Mouse (Mus musculus) liver, postnatal 0 days (tissue): ENCODE results near the gene Shroom1. TPM values are rescaled to one million over a fixed set of nuclear protein-coding genes. Genes with fewer than 3 reads are reported as not detected.

Source experiments
- ATAC-seq: fragments of 200-750 bp; cut with Nextera tagmentation; 2 replicates; pipeline ENCODE4 v1.8.0; 2017; ENCODE audit warnings: mild to moderate bottlenecking, moderate library complexity
- DNase-seq: peaks from one replicate; pipeline ENCODE4 v3.0.0-alpha.2; 2016
- H3K27ac ChIP-seq: fragments of 300-500 bp; sonication (generic); 2 replicates; pipeline ENCODE4 v1.5.1; 2014; ENCODE audit warnings: antibody characterized with exemption, moderate library complexity, mild to moderate bottlenecking, low read depth
- H3K27me3 ChIP-seq: fragments of 300-500 bp; sonication (generic); 2 replicates; pipeline ENCODE4 v1.6.1; 2014; ENCODE audit warnings: low read length, control low read depth, mixed read lengths; ENCODE audit not compliant: insufficient read depth
- H3K36me3 ChIP-seq: fragments of 300-500 bp; sonication (generic); replicated peaks from 2 replicates; pipeline ENCODE4 v1.6.1; 2014; ENCODE audit warnings: mild to moderate bottlenecking, control low read depth, low read length, moderate library complexity, mixed read lengths; ENCODE audit not compliant: insufficient read depth
- H3K4me1 ChIP-seq: fragments of 300-500 bp; sonication (generic); 2 replicates; pipeline ENCODE4 v1.6.1; 2014; ENCODE audit warnings: antibody characterized with exemption, mild to moderate bottlenecking, control low read depth; ENCODE audit not compliant: insufficient read depth
- H3K4me2 ChIP-seq: fragments of 300-500 bp; sonication (generic); 2 replicates; pipeline ENCODE4 v1.6.1; 2014; ENCODE audit warnings: low read depth, mild to moderate bottlenecking, low read length, moderate library complexity, mixed read lengths
- H3K4me3 ChIP-seq: fragments of 300-500 bp; sonication (generic); 2 replicates; pipeline ENCODE4 v1.5.1; 2014; ENCODE audit warnings: low read depth, low read length
- H3K9ac ChIP-seq: fragments of 300-500 bp; sonication (generic); replicated peaks from 2 replicates; pipeline ENCODE4 v1.6.1; 2014; ENCODE audit warnings: mild to moderate bottlenecking, moderate library complexity
- H3K9me3 ChIP-seq: fragments of 300-500 bp; sonication (generic); 2 replicates; pipeline ENCODE4 v1.6.1; 2016; ENCODE audit warnings: mild to moderate bottlenecking, control low read depth, low read length, mixed read lengths
- CTCF ChIP-seq: sonication (generic); IDR thresholded peaks from 2 replicates; pipeline ENCODE4 v1.5.1; 2016; ENCODE audit warnings: antibody characterized with exemption, low read depth
- EP300 ChIP-seq: IDR thresholded peaks from 2 replicates; pipeline ENCODE4 v1.6.1; 2016; ENCODE audit warnings: antibody characterized with exemption, low read depth, mild to moderate bottlenecking
- WGBS: fragments of 180-500 bp; shearing (Covaris S2); extraction: QIAGEN DNeasy Blood & Tissue Kit; methylation state at CpG from one replicate; pipeline ENCODE4 v1.1.7; 2014; ENCODE audit not compliant: insufficient replicate concordance; 5-methylcytosine and 5-hydroxymethylcytosine counted together
- microRNA-seq: library from miRNA; unstranded; fragments of <30 nt; microRNA quantifications from one replicate; pipeline ENCODE4, GENCODE M21; 2016
- polyA plus RNA-seq: library from polyadenylated mRNA; unstranded; fragments of >200 nt; fragmentation: Nextera tagmentation; extraction: Ambion mirVana; gene quantifications from 2 replicates; pipeline ENCODE4 v1.2.1, GENCODE M21; 2015

Shroom1 gene
- polyA plus RNA-seq, 1 experiment from 2014 or later, result 5.5 TPM

- no peak overlapping the region for H3K27ac ChIP-seq
- TF ChIP-seq EP300, result no peak
- no peak for TF ChIP-seq CTCF
- H3K9ac ChIP-seq, result no peak overlapping the region
- H3K4me1 ChIP-seq, result no peaks in the 10 kb centered on the region
- no peaks in the 10 kb centered on the region for H3K9me3 ChIP-seq
- no peaks in the 10 kb centered on the region for H3K36me3 ChIP-seq
- no peak overlapping the region for H3K4me3 ChIP-seq
- H3K27me3 ChIP-seq, result no peaks in the 10 kb centered on the region
- no peak for ATAC-seq
- no peak overlapping the region for H3K4me2 ChIP-seq
- DNase-seq, result no peak
- 77% methylated on average over 5 of the region's 5 CpGs for WGBS
Measured at GRCm38 (mm10) chr11:53505026-53505663, 48.1 kb downstream of the Shroom1 start.

- no peak overlapping the region for H3K27ac ChIP-seq
- ATAC-seq, result no peak
- 81% methylated on average over 9 of the region's 9 CpGs for WGBS
- H3K4me3 ChIP-seq, result no peak overlapping the region
- H3K4me1 ChIP-seq, result no peaks in the 10 kb centered on the region
- no peak for DNase-seq
- no peaks in the 10 kb centered on the region for H3K27me3 ChIP-seq
- no peak for TF ChIP-seq CTCF
- no peak for TF ChIP-seq EP300
- H3K36me3 ChIP-seq, result no peaks in the 10 kb centered on the region
- H3K9me3 ChIP-seq, result no peaks in the 10 kb centered on the region
- H3K4me2 ChIP-seq, result no peak overlapping the region
- H3K9ac ChIP-seq, result no peak overlapping the region
Measured at GRCm38 (mm10) chr11:53507098-53507805, 50.2 kb downstream of the Shroom1 start.

- Histone ChIP-seq H3K27me3 (no peaks in the 10 kb centered on the region), H3K27ac (no peak overlapping the region), H3K4me1 (no peaks in the 10 kb centered on the region), H3K9ac (no peak overlapping the region), H3K9me3 (no peaks in the 10 kb centered on the region), H3K4me3 (no peak overlapping the region), H3K4me2 (no peak overlapping the region), H3K36me3 (no peaks in the 10 kb centered on the region)
- 54% methylated on average over 7 of the region's 7 CpGs for WGBS
- TF ChIP-seq CTCF (no peak), EP300 (no peak)
- DNase-seq (no peak), ATAC-seq (no peak)
Measured at GRCm38 (mm10) chr11:53508152-53508551, 51.1 kb downstream of the Shroom1 start.

GRCm38 (mm10) chr11:53508591-53508990, 51.6 kb downstream of the Shroom1 start:
- H3K4me1 ChIP-seq, result no peaks in the 10 kb centered on the region
- H3K4me3 ChIP-seq, result no peak overlapping the region
- no peak for TF ChIP-seq CTCF
- TF ChIP-seq EP300, result no peak
- ATAC-seq (no peak), DNase-seq (no peak)
- no peak overlapping the region for H3K9ac ChIP-seq
- no peaks in the 10 kb centered on the region for H3K36me3 ChIP-seq
- H3K27me3 ChIP-seq, result no peaks in the 10 kb centered on the region
- no peak overlapping the region for H3K27ac ChIP-seq
- H3K4me2 ChIP-seq, result no peak overlapping the region
- WGBS, result 60% methylated on average over 3 of the region's 3 CpGs
- H3K9me3 ChIP-seq, result no peaks in the 10 kb centered on the region

- DNase-seq (no peak), ATAC-seq (no peak)
- Histone ChIP-seq H3K4me3 (no peak overlapping the region), H3K27ac (no peak overlapping the region), H3K27me3 (no peaks in the 10 kb centered on the region), H3K36me3 (no peaks in the 10 kb centered on the region), H3K9me3 (no peaks in the 10 kb centered on the region), H3K4me2 (no peak overlapping the region), H3K4me1 (no peaks in the 10 kb centered on the region), H3K9ac (no peak overlapping the region)
- TF ChIP-seq CTCF, result no peak
- TF ChIP-seq EP300, result no peak
- WGBS, result 68% methylated on average over 5 of the region's 5 CpGs
Measured at GRCm38 (mm10) chr11:53510351-53510750, 53.3 kb downstream of the Shroom1 start.

GRCm38 (mm10) chr11:53516775-53517627, 60.0 kb downstream of the Shroom1 start:
- Histone ChIP-seq H3K36me3 (no peaks in the 10 kb centered on the region), H3K4me3 (no peak overlapping the region), H3K27me3 (no peaks in the 10 kb centered on the region), H3K27ac (peak overlapping the region; percentile 57; the same call in 1 of the 2 replicates), H3K9me3 (no peaks in the 10 kb centered on the region), H3K4me2 (peak overlapping the region; percentile 40), H3K9ac (no peak overlapping the region), H3K4me1 (peaks cover 13% of the 10 kb centered on the region; the same call in 1 of the 2 replicates)
- no peak for ATAC-seq
- WGBS, result 36% methylated on average over 8 of the region's 8 CpGs
- DNase-seq, result no peak
- no peak for TF ChIP-seq CTCF
- TF ChIP-seq EP300, result no peak

Small RNA genes within 50 kb of the gene (microRNA-seq; reads per million reads assigned to microRNA genes)
- not detected for gene Mir6920

Other genes with a start within 250 kb of the Shroom1 start
- 37.4 and 41.4 TPM in 2 replicates for gene Hspa4, start 156.7 kb upstream of the Shroom1 start, polyA plus RNA-seq
- 6.0 and 7.4 TPM in 2 replicates for gene Zcchc10, start 132.5 kb upstream of the Shroom1 start, polyA plus RNA-seq
- gene Aff4, start 106.4 kb upstream of the Shroom1 start, polyA plus RNA-seq, result 9.1 and 12.4 TPM in 2 replicates
- gene Leap2, start 34.0 kb upstream of the Shroom1 start, polyA plus RNA-seq, result 198 and 209 TPM in 2 replicates
- 1,453 and 1,461 TPM in 2 replicates for gene Uqcrq, start 26.4 kb upstream of the Shroom1 start, polyA plus RNA-seq
- 0.15 and 0.18 TPM in 2 replicates for gene Gdf9, start 26.2 kb upstream of the Shroom1 start, polyA plus RNA-seq
- 0.06 and 0.25 TPM in 2 replicates for gene Gm10447, start 95 bp upstream of the Shroom1 start, polyA plus RNA-seq
- not detected in 2 replicates for gene Gm9837, start 13.3 kb downstream of the Shroom1 start, polyA plus RNA-seq
- 0.15 and 0.31 TPM in 2 replicates for gene Gm9945, start 23.0 kb downstream of the Shroom1 start, polyA plus RNA-seq
- gene Sowaha, start 23.1 kb downstream of the Shroom1 start, polyA plus RNA-seq, result 7.4 and 7.9 TPM in 2 replicates
- gene Sept8, start 62.1 kb downstream of the Shroom1 start, polyA plus RNA-seq, result 6.2 and 7.2 TPM in 2 replicates
- 5.3 and 7.1 TPM in 2 replicates for gene Kif3a, start 110.2 kb downstream of the Shroom1 start, polyA plus RNA-seq
- gene Il4, start 161.5 kb downstream of the Shroom1 start, polyA plus RNA-seq, result 0.28 TPM in 1 of 2 replicates, not detected in the other
- gene Il13, start 177.5 kb downstream of the Shroom1 start, polyA plus RNA-seq, result not detected in 2 replicates